Mouse (Mus musculus) hindbrain, embryonic 14.5 days (tissue): ENCODE measurements around the gene Setd7. TPM values are rescaled to one million over a fixed set of nuclear protein-coding genes. Genes with fewer than 3 reads are reported as not detected.

ENCODE experiments used
- ATAC-seq: fragments of 200-750 bp; cut with Nextera tagmentation; 2 replicates; pipeline ENCODE4 v1.8.0; 2017; ENCODE audit warnings: moderate number of reproducible peaks, mild to moderate bottlenecking, moderate TSS enrichment, moderate library complexity; ENCODE audit not compliant: low FRiP score
- DNase-seq: peaks from one replicate; pipeline ENCODE4 v3.0.0-alpha.2; 2015; ENCODE audit warnings: low spot score
- H3K27ac ChIP-seq: fragments of 300-500 bp; sonication (generic); 2 replicates; pipeline ENCODE4 v1.5.1; 2014; ENCODE audit warnings: mild to moderate bottlenecking, moderate library complexity
- H3K27me3 ChIP-seq: fragments of 300-500 bp; sonication (generic); 2 replicates; pipeline ENCODE4 v1.6.1; 2014; ENCODE audit warnings: mild to moderate bottlenecking, low read length, mixed read lengths; ENCODE audit not compliant: control insufficient read depth, insufficient read depth
- H3K36me3 ChIP-seq: fragments of 300-500 bp; sonication (generic); replicated peaks from 2 replicates; pipeline ENCODE4 v1.6.1; 2014; ENCODE audit not compliant: control insufficient read depth, insufficient read depth
- H3K4me1 ChIP-seq: fragments of 300-500 bp; sonication (generic); replicated peaks from 2 replicates; pipeline ENCODE4 v1.6.1; 2014; ENCODE audit warnings: antibody characterized with exemption, low read length, mixed read lengths; ENCODE audit not compliant: control insufficient read depth, insufficient read depth
- H3K4me2 ChIP-seq: fragments of 300-500 bp; sonication (generic); replicated peaks from 2 replicates; pipeline ENCODE4 v1.6.1; 2014; ENCODE audit warnings: mild to moderate bottlenecking, moderate library complexity
- H3K4me3 ChIP-seq: fragments of 300-500 bp; sonication (generic); replicated peaks from 2 replicates; pipeline ENCODE4 v1.5.1; 2014; ENCODE audit warnings: mild to moderate bottlenecking, low read length
- H3K9ac ChIP-seq: fragments of 300-500 bp; sonication (generic); 2 replicates; pipeline ENCODE4 v1.6.1; 2014
- H3K9me3 ChIP-seq: fragments of 300-500 bp; sonication (generic); 2 replicates; pipeline ENCODE4 v1.6.1; 2016; ENCODE audit warnings: low read length; ENCODE audit not compliant: control insufficient read depth
- WGBS: fragments of 180-500 bp; shearing (Covaris S2); extraction: QIAGEN DNeasy Blood & Tissue Kit; methylation state at CpG from one replicate; pipeline ENCODE4 v1.1.7; 2014; 5-methylcytosine and 5-hydroxymethylcytosine counted together
- polyA plus RNA-seq: library from polyadenylated mRNA; unstranded; fragments of >200 nt; fragmentation: Nextera tagmentation; extraction: Ambion mirVana; gene quantifications from 2 replicates; pipeline ENCODE4 v1.2.1, GENCODE M21; 2014

Setd7 gene
- polyA plus RNA-seq, 1 experiment from 2014 or later, result 2.9 TPM

- no peaks in the 10 kb centered on the region for H3K27me3 ChIP-seq
- WGBS, result 41% methylated on average over 19 of the region's 19 CpGs
- no peak overlapping the region for H3K27ac ChIP-seq
- DNase-seq, result no peak
- no peaks in the 10 kb centered on the region for H3K9me3 ChIP-seq
- ATAC-seq, result no peak
- H3K4me3 ChIP-seq, result no peak overlapping the region
- no peaks in the 10 kb centered on the region for H3K4me1 ChIP-seq
- H3K4me2 ChIP-seq, result no peak overlapping the region
- H3K9ac ChIP-seq, result no peak overlapping the region
- H3K36me3 ChIP-seq, result no peaks in the 10 kb centered on the region
These were observed 55.2 kb downstream of the Setd7 start for GRCm38 (mm10) chr3:51505465-51505864.

GRCm38 (mm10) chr3:51504385-51504952 is 56.2 kb downstream of the Setd7 start:
- no peaks in the 10 kb centered on the region for H3K9me3 ChIP-seq
- H3K4me1 ChIP-seq, result no peaks in the 10 kb centered on the region
- ATAC-seq (no peak), DNase-seq (no peak)
- no peaks in the 10 kb centered on the region for H3K36me3 ChIP-seq
- WGBS, result 36% methylated on average over 11 of the region's 11 CpGs
- H3K27ac ChIP-seq, result no peak overlapping the region
- H3K9ac ChIP-seq, result no peak overlapping the region
- no peak overlapping the region for H3K4me3 ChIP-seq
- H3K4me2 ChIP-seq, result no peak overlapping the region
- no peaks in the 10 kb centered on the region for H3K27me3 ChIP-seq

- Histone ChIP-seq H3K4me1 (no peaks in the 10 kb centered on the region), H3K27me3 (no peaks in the 10 kb centered on the region), H3K36me3 (no peaks in the 10 kb centered on the region; the same call in 1 of the 2 replicates), H3K27ac (no peak overlapping the region), H3K9me3 (no peaks in the 10 kb centered on the region), H3K4me3 (no peak overlapping the region), H3K4me2 (no peak overlapping the region), H3K9ac (no peak overlapping the region)
- DNase-seq (no peak), ATAC-seq (no peak)
- WGBS, result 92% methylated on average over 4 of the region's 4 CpGs
These were observed 60.8 kb downstream of the Setd7 start for GRCm38 (mm10) chr3:51499876-51500275.

GRCm38 (mm10) chr3:51498659-51499058 is 62.0 kb downstream of the Setd7 start:
- ATAC-seq, result no peak
- no peak for DNase-seq

GRCm38 (mm10) chr3:51497978-51498377 is 62.7 kb downstream of the Setd7 start:
- H3K9ac ChIP-seq, result no peak overlapping the region
- no peak overlapping the region for H3K4me2 ChIP-seq
- peaks cover 11% of the 10 kb centered on the region for H3K36me3 ChIP-seq
- no peak for ATAC-seq
- WGBS, result 100% methylated on average over 1 of the region's 1 CpGs
- H3K27me3 ChIP-seq, result no peaks in the 10 kb centered on the region
- H3K9me3 ChIP-seq, result no peaks in the 10 kb centered on the region
- no peak overlapping the region for H3K4me3 ChIP-seq
- no peak for DNase-seq
- H3K4me1 ChIP-seq, result no peaks in the 10 kb centered on the region
- H3K27ac ChIP-seq, result no peak overlapping the region

More at GRCm38 (mm10) chr3:51498659-51499058, 62.0 kb downstream of the Setd7 start:
- 82% methylated on average over 5 of the region's 5 CpGs for WGBS
- Histone ChIP-seq H3K27me3 (no peaks in the 10 kb centered on the region), H3K36me3 (peaks cover 9% of the 10 kb centered on the region), H3K27ac (no peak overlapping the region), H3K9me3 (no peaks in the 10 kb centered on the region), H3K4me3 (no peak overlapping the region), H3K4me1 (no peaks in the 10 kb centered on the region), H3K9ac (no peak overlapping the region), H3K4me2 (no peak overlapping the region)

GRCm38 (mm10) chr3:51495646-51496045 is 65.0 kb downstream of the Setd7 start:
- no peak overlapping the region for H3K4me3 ChIP-seq
- H3K9me3 ChIP-seq, result no peaks in the 10 kb centered on the region
- H3K36me3 ChIP-seq, result peaks cover 11% of the 10 kb centered on the region
- no peak overlapping the region for H3K9ac ChIP-seq
- ATAC-seq (no peak), DNase-seq (no peak)
- no peak overlapping the region for H3K4me2 ChIP-seq
- H3K27ac ChIP-seq, result no peak overlapping the region
- no peaks in the 10 kb centered on the region for H3K27me3 ChIP-seq
- WGBS, result 95% methylated on average over 9 of the region's 9 CpGs
- H3K4me1 ChIP-seq, result no peaks in the 10 kb centered on the region

- no peak overlapping the region for H3K27ac ChIP-seq
- ATAC-seq, result no peak
- 87% methylated on average over 2 of the region's 2 CpGs for WGBS
These were observed 66.2 kb downstream of the Setd7 start for GRCm38 (mm10) chr3:51494466-51494865.

GRCm38 (mm10) chr3:51493272-51493838 is 67.3 kb downstream of the Setd7 start:
- DNase-seq (no peak), ATAC-seq (no peak)
- 93% methylated on average over 13 of the region's 13 CpGs for WGBS
- no peak overlapping the region for H3K9ac ChIP-seq
- no peaks in the 10 kb centered on the region for H3K9me3 ChIP-seq
- no peak overlapping the region for H3K4me2 ChIP-seq
- H3K4me3 ChIP-seq, result no peak overlapping the region
- no peaks in the 10 kb centered on the region for H3K4me1 ChIP-seq
- no peak overlapping the region for H3K27ac ChIP-seq
- peaks cover 11% of the 10 kb centered on the region for H3K36me3 ChIP-seq
- no peaks in the 10 kb centered on the region for H3K27me3 ChIP-seq

More at GRCm38 (mm10) chr3:51494466-51494865, 66.2 kb downstream of the Setd7 start:
- Histone ChIP-seq H3K27me3 (no peaks in the 10 kb centered on the region), H3K4me1 (no peaks in the 10 kb centered on the region), H3K36me3 (peaks cover 11% of the 10 kb centered on the region), H3K4me2 (no peak overlapping the region), H3K4me3 (no peak overlapping the region), H3K9me3 (no peaks in the 10 kb centered on the region), H3K9ac (no peak overlapping the region)
- no peak for DNase-seq

- Histone ChIP-seq H3K9me3 (no peaks in the 10 kb centered on the region), H3K4me3 (no peak overlapping the region), H3K9ac (no peak overlapping the region), H3K4me1 (peaks cover 8% of the 10 kb centered on the region), H3K27me3 (no peaks in the 10 kb centered on the region), H3K4me2 (no peak overlapping the region), H3K27ac (peak overlapping the region; percentile 59; the same call in 1 of the 2 replicates), H3K36me3 (peaks cover 11% of the 10 kb centered on the region)
- DNase-seq (no peak), ATAC-seq (no peak)
- 80% methylated on average over 7 of the region's 7 CpGs for WGBS
These were observed 70.5 kb downstream of the Setd7 start for GRCm38 (mm10) chr3:51490088-51490753.
